Mouse (Mus musculus) embryonic fibroblast, embryonic 13.5 days (primary cell): ENCODE measurements around the gene Cypt3. TPM values are rescaled to one million over a fixed set of nuclear protein-coding genes. Genes with fewer than 3 reads are reported as not detected.

ENCODE experiments used
- H3K27ac ChIP-seq: 2 replicates; pipeline ENCODE4 v1.5.1; 2012; ENCODE audit warnings: low read length, control low read depth, inconsistent platforms; ENCODE audit not compliant: insufficient read depth
- H3K4me1 ChIP-seq: 2 replicates; pipeline ENCODE4 v1.6.1; 2011; ENCODE audit warnings: low read length; ENCODE audit not compliant: control insufficient read depth, insufficient read depth
- H3K4me3 ChIP-seq: 2 replicates; pipeline ENCODE4 v1.5.1; 2011; ENCODE audit warnings: mild to moderate bottlenecking, control low read depth, low read length; ENCODE audit not compliant: insufficient read depth
- CTCF ChIP-seq: IDR thresholded peaks from 2 replicates; pipeline ENCODE4 v1.5.1; 2011; ENCODE audit warnings: mild to moderate bottlenecking, control low read depth, low read length, moderate library complexity, borderline replicate concordance; ENCODE audit not compliant: insufficient read depth
- POLR2A ChIP-seq: IDR thresholded peaks from 2 replicates; pipeline ENCODE4 v1.6.1; 2011; ENCODE audit warnings: low read depth, mild to moderate bottlenecking, control low read depth, low read length, moderate library complexity
- polyA plus RNA-seq: library from polyadenylated mRNA; stranded (reverse); fragments of >200 nt; gene quantifications from 2 replicates; pipeline ENCODE4 v1.2.4, GENCODE M21; 2011; ENCODE audit warnings: low read depth; ENCODE audit not compliant: missing spikeins, insufficient read length

The Cypt3 gene
- polyA plus RNA-seq = not detected in 2 replicates

DNA sequence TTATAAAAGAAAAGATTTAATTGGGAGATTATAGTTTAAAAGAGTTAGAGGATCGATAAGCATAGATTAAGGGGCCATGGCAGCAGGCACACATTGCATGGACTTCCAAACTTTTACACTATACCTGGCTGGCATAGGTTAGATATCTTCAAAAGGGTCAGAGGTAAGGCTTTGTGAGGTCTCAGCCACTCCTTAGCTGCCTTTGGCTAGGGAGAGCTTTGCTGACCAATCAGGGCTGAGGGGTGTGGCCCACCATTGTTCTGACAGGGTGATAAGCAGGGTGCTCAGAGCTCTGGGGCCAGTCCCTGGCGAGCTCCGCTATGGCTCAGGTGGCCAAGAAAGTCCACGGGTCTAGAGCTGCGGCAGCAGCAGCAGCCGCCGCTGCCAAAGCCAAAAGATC lies at the start of gene Cypt3:
Cypt3 (plus strand) TSS at position 301 of the 400 bp plus-strand sequence.
- Histone ChIP-seq H3K4me3 (no peak within 1 kb of the TSS), H3K27ac (no peak within 1 kb of the TSS), H3K4me1 (no peaks in the 10 kb centered on the region)
- TF ChIP-seq POLR2A (no peak), CTCF (no peak)

DNA sequence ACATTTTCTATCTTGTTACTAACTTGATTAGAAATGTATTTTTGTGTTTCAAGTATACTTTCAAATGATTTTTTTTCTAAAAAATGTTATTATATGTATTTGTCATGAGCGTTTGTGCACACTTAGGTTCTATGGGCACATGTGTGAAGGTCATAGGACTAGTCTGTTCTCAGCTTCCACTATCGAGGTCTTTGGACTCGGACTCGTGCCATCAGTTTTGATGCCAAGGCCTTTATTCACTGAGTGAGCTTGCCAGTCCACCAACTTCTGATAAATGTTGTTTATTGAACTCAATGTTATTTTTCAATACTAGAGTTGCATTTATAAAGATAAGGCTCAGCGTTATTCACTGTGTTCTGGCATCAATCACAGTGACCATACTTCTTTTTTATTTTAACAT lies 42.9 kb upstream of the Cypt3 start:
- Histone ChIP-seq H3K4me3 (no peak overlapping the region), H3K27ac (no peak overlapping the region), H3K4me1 (no peaks in the 10 kb centered on the region)
- TF ChIP-seq CTCF (no peak), POLR2A (no peak)

DNA sequence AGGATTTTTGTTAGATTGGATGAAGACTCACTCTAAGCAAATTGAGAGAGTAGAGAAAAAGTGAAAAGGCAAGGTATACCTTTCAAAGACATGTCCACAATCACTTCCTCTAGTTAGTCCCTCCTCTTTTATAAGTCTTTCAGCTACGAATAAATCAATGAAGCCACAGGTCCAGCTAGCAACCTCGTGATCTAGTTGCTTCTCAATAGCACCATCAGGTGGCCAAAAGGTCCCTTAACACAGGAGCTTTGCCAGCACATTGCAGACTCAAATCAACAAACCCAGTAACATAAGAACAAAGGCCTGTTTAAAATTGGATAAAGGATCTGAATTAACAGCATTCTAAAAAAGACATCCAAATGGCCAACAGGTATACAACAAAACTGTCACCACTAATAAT lies 30.0 kb upstream of the Cypt3 start:
- no peak for TF ChIP-seq CTCF
- TF ChIP-seq POLR2A = no peak
- Histone ChIP-seq H3K27ac (no peak overlapping the region), H3K4me1 (no peaks in the 10 kb centered on the region), H3K4me3 (no peak overlapping the region)

DNA sequence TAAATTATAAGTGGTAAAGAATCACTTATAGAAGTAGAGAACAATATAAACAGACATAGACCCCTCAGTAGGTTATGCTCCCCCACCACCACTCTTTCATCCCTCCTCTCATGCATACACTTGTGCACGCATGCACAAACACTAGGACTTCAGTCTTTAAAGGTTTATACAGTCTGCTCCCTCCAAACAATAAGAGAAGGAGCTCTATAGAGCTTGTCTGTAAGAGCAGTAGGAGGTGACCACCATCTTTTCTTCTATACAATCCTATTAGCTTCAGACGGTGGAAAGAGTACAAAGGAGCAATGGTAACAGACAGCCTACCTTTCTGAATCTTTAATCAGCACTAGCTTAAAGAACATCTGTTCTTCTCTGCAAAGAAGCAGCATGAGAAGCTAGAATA lies 1.8 kb upstream of the Cypt3 start:
- no peaks in the 10 kb centered on the region for H3K4me1 ChIP-seq

DNA sequence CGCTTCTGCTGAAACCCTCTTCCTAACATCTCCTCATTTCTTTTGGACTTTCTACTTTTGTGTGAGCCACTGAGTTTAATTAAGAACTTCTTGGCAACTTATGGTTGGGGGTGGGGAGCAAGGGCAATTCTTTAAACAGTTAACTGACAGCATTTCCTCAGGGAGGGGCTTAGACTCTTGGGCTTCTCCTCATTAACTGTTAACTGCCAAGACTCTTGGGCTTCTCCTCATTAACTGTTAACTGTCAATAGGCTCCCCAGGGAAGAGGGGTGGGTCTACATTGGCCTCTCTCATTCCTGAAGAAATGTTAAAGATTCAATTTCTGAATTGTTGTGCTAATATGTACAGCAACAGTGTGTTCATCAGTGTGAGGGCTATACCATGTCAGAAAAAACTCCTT lies 6.3 kb downstream of the Cypt3 start:
- no peak overlapping the region for H3K4me3 ChIP-seq
- H3K4me1 ChIP-seq = no peaks in the 10 kb centered on the region
- TF ChIP-seq CTCF = no peak
- TF ChIP-seq POLR2A = no peak
- no peak overlapping the region for H3K27ac ChIP-seq

More for the DNA sequence above, 1.8 kb upstream of the Cypt3 start:
- Histone ChIP-seq H3K4me3 (no peak overlapping the region), H3K27ac (no peak overlapping the region)
- no peak for TF ChIP-seq POLR2A
- TF ChIP-seq CTCF = no peak

DNA sequence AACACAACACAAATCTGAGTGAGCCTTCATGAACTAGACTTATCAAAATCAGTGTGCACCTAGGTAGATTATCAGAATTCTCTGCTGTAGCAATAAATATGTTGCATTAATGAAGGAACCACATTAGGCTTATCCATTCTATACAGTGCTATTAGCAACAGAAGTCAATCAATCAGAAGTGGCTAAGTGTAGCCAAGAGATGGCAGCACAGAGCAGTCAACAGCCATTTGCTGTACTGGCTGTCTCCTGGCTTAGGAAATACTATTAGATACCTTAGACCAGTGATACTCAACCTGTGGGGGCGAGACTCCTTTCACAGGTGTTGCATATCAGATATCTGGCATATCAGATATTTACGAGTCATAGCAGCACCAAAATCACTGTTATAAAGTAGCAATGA lies 41.2 kb downstream of the Cypt3 start:
- H3K4me3 ChIP-seq = no peak overlapping the region
- H3K27ac ChIP-seq = no peak overlapping the region
- H3K4me1 ChIP-seq = no peaks in the 10 kb centered on the region
- TF ChIP-seq CTCF (no peak), POLR2A (no peak)

Other genes starting within 250 kb of the Cypt3 start
- 40.6 and 42.9 TPM in 2 replicates for gene Ubqln2, start 60.4 kb upstream of the Cypt3 start, polyA plus RNA-seq
- 2.1 and 3.2 TPM in 2 replicates for gene Kctd12b, start 137.8 kb downstream of the Cypt3 start, polyA plus RNA-seq
- gene Nbdy, start 165.0 kb downstream of the Cypt3 start, polyA plus RNA-seq = 98.0 and 108 TPM in 2 replicates